Mouse (Mus musculus): ENCODE results near the gene Ctsw.

The Ctsw gene

DNA sequence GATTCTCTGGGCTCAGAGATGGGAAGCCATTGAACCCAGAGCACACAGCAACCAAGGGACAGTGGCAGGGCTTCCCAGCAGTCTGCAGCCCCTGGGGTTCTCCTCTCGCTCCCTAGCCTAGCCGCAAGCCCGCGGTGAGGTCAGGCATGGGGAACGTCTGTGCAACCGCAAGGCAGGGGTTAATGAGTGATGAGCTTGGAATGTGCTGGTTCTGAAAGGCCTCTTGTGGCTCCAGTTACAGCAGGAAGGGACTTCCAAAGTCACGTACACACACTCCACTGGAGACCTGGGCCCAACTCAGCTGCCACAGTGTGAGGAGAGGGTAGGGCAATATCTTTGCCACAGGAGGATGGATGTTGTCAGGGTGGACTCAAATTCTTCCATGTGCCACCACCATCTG is 23.4 kb downstream of the Ctsw start:
- in situ Hi-C loops (cut with MboI, MseI), result loop anchor here in 1 of 2 experiments (5.0 to 25.0 kb wide), 2 partner anchors 38 to 1733 kb away; partner anchors contain the start of gene 1810055G02Rik

DNA sequence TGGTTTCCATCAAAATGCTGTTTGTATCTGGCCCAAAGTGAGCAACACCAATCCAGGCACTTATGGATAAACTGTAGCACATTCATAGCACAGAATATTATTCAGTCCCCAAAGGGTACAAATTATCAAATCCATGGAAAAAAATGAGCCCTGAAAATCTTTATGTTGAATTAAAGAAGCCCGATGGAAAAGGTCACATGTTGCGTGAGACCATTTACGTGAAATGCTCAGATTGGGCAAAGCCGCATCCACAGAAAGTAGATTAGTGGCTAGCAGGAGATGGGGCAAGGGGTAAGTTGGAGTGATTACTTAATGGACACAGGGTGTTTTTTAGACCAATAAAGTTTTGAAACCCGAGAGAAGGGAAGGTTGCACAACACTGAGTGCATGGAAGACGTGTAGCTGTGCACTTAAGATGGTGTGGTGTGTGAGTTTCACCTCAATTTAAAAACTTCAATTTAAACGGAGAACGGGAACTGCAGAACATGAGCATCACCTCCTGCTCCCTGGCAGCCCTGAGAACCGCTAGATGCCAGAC is 23.9 kb downstream of the Ctsw start:
- in situ Hi-C loops (cut with MboI, MseI), result loop anchor here in 1 of 2 experiments (25.0 kb wide), 1 partner anchor 1732 kb away; the partner anchor contains the start of gene 1810055G02Rik

DNA sequence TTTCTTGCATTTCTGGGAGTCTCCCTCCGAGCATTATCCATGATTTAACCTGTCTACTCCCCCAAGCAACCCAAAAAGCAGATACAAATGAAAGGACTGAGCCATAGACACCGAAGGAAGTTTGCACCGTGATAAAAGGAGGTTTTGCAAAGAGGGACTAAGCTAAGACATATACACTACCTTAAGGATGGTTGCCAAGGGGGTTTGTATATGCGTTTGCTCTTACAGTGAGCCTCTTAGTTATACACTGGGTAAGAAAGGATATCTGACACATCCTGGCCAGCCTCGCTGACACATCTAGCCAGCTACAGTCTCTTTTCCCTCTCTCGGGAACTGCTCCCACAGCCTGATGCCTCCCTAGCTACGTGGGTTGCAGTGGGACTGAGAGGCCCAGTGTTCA is 34.4 kb downstream of the Ctsw start:
- in situ Hi-C loops (cut with MboI, MseI), result loop anchor here in 1 of 2 experiments (25.0 kb wide), 1 partner anchor 1722 kb away; the partner anchor contains the start of gene 1810055G02Rik

DNA sequence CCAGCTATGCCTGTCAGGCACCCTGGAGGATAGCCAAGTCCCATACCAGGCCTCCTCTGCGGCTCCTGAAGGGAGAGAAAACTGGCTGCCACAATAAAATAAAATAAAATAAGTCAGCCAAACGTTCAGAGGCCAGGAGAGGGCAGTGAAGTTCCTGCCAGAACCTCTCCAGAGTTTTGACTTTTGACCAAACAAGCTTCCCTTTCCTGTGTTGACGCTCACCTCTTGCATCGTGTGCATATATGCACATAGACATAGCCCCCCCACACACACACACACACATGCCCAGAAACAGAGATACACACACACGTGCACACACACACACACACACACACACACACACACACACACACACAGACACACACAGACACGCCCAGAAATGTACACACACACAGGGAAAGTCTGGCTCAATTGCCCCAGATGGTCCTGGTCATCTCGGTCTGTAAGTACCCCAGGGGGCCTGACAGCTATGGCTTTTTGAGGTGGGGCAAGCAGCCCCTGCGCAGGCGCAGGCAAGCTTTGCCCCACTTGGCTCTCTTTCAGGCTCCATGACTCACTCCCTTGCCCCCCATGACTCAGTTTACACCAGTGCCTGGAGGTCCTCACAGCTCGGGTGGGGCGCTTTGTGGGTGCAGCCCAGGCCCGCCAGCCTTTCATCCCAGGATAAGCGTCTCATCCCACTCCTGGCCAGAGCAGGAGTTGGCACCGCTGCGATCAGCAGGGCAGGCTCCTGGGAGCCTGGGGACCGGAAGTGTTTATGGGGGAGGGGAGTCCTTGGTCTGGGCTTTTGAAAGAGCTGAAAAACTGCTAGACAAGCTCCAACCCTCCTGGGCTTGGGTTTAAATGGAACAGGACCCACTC is 35.1 kb downstream of the Ctsw start:
- in situ Hi-C loops (cut with MboI, MseI), result loop anchor here in 1 of 2 experiments (25.0 kb wide), 1 partner anchor 1721 kb away; the partner anchor contains the start of gene 1810055G02Rik

DNA sequence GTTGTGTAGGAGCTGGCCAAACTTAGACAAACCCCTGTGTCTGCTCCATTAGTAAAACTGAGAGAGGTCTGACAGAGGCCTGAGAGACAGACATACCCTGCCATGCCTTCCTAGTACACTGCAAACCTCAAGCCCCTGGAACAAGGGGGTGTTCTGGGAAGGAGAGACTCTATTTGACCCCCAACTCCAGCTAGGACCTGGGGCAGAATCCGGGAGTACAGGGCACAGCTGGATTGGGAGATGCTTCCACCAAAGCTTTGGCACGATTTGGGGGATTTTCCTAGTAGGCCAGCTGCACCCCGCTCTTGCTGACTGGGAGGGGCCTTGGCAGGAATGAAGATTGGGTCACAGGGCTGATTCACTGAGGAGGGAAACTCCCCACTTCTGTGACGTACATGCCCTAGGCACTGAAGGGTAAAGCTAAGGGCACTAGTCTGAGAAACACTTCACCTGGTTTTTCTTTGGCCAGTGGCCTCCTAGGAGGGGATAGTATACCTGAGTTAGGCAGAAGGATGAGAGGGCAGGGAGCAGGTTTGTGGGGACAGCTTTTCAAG is 36.3 kb downstream of the Ctsw start:
- in situ Hi-C loops (cut with MboI, MseI), result loop anchor here in 1 of 2 experiments (25.0 kb wide), 1 partner anchor 1720 kb away; the partner anchor contains the start of gene 1810055G02Rik

DNA sequence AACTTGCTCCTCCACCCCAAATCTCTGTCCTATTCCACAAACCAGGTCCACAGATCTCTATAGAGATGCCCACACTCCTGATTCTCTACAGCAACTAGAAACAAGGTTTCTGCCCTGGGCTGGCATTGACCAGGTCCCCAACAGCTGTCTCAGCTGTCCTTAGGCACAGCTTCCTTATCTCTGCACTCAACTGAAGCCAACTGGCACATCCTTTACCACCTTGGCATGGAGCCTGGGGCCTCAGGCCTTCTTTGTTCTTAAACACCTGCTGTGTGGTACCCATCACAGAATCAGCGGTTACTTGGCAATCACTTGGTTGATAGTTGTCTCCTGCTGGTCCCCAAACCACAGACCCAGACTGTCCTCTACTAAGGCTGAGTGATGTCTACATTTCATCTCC is 37.9 kb downstream of the Ctsw start:
- in situ Hi-C loops (cut with MboI, MseI), result loop anchor here in 1 of 2 experiments (25.0 kb wide), 1 partner anchor 1718 kb away; the partner anchor contains the start of gene 1810055G02Rik

DNA sequence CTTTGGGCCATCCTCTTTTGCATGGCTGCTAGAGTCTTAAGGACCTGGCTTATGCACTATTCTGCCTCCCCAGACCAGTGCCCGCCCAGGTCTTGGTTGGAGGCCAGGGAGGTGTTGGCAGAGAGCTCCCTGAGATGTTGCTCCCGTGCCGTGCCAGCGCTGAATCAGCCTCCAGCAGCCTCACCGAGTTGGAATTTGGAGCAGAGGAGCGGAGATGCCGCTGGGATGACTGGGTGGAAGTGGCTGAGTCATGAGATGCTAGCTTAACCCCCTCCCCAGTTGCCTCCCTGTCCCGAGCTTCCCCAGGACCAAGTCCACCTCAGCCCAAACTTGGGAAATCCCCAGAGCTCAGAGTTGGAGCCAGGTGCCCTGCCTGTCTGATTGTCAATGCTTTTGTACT is 38.5 kb downstream of the Ctsw start:
- in situ Hi-C loops (cut with MboI, MseI), result loop anchor here in 1 of 2 experiments (25.0 kb wide), 1 partner anchor 1718 kb away; the partner anchor contains the start of gene 1810055G02Rik

DNA sequence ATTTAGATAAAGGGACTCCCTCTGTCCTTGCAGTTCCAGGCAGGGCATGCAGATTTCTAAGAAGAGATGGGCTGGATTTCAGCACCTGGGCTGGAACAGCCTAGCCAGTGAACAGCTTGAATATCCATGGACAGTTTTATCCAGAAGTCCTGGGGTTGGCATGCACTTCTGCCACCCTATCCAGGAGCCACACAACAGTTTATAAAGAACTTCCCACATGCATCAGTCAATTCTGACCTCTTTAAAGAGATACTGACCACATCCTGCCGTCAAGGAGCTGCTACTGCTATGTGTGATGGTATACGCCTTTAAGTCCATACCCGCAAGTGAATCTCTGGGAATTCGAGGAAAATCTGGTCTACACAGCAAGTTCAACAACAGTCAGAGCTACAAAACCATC is 39.1 kb downstream of the Ctsw start:
- in situ Hi-C loops (cut with MboI, MseI), result loop anchor here in 1 of 2 experiments (25.0 kb wide), 1 partner anchor 1717 kb away; the partner anchor contains the start of gene 1810055G02Rik

DNA sequence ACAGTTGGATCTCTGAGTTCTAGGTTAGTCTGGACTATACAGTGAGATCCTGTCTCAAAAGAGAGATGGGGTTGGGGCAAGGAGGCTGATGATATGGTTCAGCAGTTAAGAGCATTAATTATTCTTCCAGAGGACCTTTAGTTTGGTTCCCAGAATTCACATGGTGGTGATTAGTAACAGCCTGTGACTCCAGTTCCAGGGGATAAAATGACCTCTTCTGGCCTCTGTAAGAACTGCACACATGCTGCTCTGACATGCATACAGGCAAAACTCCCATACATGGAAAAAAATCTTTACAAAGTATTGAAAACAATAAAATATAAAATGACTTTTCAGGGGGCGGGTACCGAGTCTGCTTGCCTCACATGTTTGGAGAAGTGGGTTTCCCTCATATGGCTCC is 40.2 kb downstream of the Ctsw start:
- in situ Hi-C loops (cut with MboI, MseI), result loop anchor here in 1 of 2 experiments (25.0 kb wide), 1 partner anchor 1716 kb away; the partner anchor contains the start of gene 1810055G02Rik

DNA sequence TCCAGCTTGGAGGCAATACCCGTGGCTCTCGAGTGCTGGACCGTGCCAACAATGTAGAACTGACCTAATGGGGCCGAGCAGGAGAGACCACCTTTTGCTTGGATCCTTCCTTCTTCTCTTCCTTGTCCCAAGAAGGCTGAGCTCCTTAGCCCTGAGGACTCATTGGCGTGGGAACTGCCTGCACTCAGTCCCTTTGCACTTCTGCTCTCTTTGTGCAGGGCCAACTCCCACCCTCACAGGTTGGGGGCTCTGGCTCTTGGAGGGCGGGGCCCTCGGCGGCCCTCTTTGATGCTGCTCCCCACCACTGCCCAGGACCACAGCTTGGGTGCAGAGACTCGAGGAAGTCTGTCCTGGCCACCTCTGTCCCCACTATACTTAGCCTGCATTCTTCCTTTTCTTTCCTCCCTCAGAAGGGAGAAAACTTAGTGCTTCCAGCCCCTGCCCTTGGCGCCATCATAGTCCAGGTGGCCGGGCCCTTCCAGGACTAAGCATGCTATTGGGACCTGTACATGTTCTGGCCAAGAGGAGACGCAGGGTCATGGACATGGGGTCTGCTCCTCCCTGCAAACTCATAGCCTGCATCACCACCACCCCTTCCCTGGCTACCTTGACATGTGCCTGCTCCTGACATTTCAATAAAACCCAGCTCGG is 41.5 kb downstream of the Ctsw start:
- in situ Hi-C loops (cut with MboI, MseI), result loop anchor here in 1 of 2 experiments (25.0 kb wide), 1 partner anchor 1714 kb away; the partner anchor contains the start of gene 1810055G02Rik

DNA sequence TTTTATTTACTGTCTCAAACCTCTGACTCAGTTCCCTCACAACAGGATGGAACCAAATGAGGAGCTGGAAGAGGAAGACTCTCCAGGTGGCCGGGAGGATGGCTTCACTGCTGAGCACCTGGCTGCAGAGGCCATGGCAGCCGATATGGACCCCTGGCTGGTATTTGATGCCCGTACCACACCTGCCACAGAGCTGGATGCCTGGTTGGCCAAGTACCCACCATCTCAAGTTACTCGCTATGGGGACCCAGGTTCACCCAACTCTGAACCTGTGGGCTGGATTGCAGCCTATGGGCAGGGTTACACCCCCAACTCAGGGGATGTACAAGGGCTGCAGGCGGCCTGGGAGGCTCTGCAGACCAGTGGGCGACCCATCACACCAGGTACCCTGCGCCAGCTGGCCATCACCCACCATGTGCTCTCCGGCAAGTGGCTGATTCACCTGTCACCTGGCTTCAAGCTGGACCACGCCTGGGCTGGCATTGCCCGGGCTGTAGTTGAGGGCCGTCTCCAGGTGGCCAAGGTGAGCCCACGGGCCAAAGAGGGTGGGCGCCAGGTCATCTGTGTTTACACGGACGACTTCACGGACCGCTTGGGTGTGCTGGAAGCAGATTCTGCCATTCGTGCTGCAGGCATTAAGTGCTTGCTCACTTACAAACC is 42.3 kb downstream of the Ctsw start:
- in situ Hi-C loops (cut with MboI, MseI), result loop anchor here in 1 of 2 experiments (25.0 kb wide), 1 partner anchor 1714 kb away; the partner anchor contains the start of gene 1810055G02Rik

DNA sequence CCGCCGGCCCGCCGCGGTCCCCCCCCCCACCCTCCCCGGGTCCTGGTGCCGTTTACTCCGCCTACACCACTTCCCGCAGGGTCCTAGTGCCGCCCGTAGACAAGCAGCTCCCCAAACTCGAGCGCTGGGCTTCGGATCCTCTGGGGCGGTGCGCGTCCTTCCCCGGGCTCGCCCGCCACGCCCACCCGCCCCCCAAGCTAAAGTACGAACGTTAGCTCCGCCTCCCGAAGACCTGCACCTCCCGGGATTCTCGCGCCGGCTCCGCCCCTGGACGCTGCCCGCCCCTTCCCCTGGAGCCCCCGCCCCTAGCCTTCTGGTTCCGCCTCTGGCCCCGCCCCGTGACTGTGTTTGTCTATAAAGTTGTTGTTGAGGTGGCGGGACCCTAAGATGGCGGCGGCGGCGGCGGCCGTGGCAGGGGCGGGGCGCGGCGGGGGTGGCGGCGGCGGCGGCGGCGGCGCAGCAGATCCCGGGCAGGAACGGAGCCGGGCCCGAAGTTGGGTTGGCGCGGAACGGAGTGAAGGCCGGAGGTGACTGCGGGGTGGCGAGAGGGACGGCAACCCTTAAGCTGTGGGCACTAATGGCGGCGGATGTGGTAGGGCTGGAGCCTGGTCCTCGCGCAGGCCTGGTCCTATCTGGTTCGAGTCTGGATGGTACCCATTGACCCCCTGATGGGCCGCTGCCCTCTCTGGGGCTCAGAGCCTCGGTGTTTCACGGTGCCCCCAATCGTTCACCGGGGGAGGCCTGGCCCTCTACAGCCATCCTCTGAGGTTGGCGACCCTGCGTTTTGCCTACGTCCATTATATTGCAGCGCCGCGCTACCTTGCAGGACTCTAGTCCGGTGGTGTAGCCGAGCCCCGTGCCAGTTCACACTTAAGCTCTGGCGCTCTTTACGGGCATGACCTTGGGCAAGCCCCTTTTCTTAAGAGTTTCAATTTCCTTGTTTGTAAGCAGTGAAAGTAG is 43.2 kb downstream of the Ctsw start, which contains the start of the genes Drap1 and AI837181:
Gene Drap1 (minus strand): TSS at position 198 of the 960 bp plus-strand sequence.
Gene AI837181 (plus strand): TSS at position 363 of the 960 bp plus-strand sequence.
- in situ Hi-C loops (cut with MboI, MseI), result loop anchor here in 1 of 2 experiments (25.0 kb wide), 1 partner anchor 1713 kb away; the partner anchor contains the start of gene 1810055G02Rik

DNA sequence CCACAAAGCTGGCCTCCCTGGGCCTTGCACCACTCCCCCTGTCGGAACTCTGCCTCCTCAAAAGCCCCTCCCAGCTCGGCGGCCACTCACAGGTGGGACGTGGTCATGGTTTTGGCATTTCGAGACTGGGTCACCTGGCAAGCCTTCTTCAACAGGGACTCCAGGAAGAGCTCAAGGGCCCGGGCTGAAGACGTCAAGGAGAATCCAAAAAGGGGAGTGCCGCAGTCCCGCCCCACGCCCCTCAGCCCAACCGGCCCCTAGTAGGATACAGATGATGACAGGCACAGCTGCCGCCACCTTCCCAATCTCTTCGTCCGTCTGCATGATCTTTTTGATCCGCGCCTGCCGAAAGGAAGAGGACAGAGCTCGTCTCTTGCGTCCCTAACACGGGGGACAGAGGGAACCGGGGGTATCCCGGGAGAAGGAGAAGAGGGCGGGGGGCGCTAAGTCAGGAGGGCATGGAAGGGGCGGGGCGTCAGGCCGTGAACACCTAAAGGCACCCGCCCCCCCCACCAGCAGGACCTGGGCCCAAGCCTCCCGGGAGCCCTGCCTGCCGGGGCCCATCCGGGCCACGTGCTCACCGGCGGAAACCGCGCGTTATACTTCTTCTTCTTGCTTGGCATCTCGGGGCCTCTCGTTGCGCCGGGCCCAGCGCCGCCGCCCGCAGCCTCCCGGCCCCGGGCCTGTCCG is 44.1 kb downstream of the Ctsw start:
- in situ Hi-C loops (cut with MboI, MseI), result no loop called here

DNA sequence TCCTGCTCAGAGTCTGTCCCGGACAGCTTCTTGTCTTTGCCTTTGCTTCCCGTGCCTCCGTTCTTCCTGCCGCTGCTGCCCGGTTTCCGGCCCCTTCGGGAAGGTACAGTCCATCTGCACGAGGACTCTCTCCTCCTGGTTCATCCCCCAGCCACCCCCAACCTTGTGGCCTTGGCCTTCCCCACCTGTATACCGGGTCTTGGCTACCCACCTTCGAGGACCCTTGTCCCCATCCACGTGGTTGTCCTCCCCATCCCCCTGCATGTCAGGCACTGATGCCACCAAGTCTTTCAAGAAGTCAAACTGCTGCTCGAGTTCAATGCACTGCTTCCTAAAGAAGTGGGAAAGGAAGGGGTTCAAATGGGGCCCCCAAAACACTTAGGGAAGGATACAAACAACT is 44.7 kb downstream of the Ctsw start:
- in situ Hi-C loops (cut with MboI, MseI), result no loop called here

DNA sequence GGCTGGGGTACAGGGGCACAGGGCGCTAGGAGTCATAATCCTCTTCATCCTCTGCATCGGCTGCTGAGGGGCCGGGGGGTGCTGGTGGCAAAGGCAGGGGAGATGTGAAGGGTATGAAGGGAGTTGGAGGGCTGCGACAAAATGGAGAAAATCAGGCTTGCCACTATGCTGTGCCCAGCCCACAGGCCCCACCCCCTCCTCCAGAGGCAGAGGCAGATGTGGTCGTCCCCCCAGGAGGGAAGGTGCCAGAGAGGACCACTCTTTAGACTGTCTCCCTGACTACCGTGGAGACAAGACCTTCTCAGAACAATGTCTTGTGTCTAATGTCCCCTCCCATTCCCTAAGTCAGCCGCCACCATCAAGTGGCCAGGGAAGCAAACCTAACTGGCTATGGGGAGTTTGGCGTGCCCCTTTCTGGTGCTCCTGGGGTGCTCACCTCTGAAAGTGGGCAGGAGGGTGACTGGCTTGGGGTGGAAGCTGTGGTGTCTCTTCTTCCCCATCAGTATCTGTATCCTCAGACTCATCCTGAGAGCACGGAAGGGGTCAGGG is 45.3 kb downstream of the Ctsw start:
- in situ Hi-C loops (cut with MboI, MseI), result no loop called here

DNA sequence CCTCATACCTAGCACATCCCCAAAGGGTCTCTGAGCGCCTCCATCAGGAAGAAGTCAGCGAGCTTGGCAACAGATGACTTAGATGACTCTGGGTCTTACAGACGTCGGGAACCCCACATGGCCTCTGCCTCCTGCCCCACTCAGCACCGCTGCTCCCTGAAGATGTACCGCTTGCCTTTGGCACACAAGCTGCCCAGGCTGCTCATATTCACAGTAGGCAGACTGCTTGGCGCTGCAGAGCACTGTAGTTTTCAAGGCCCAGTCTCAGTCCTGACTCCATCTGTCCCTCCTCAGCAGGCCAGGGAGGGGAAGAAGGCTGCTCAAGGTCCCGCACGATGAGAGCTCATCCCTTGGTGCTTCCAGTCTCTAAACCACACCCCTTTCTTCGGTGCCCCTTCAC is 46.0 kb downstream of the Ctsw start:
- in situ Hi-C loops (cut with MboI, MseI), result no loop called here

DNA sequence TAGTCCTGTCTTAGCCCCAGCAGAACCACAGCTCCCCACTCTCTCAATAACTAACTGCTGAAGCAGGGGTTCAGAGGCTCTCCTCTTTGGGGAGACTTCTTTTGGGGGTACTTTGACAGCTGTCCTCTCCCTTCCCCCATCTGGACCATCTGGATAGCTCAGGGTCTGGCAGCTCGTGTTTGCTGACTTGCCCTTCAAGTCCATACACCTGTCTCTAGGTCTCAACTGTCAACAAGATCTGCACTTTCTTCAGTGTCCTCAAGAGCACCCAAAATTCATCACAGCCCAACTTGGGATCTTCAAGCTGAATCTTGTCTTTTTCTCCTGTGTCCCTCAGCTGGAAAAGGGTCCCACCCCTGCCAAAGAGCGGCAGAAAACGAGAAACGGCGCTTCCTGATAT is 46.5 kb downstream of the Ctsw start:
- in situ Hi-C loops (cut with MboI, MseI), result no loop called here

DNA sequence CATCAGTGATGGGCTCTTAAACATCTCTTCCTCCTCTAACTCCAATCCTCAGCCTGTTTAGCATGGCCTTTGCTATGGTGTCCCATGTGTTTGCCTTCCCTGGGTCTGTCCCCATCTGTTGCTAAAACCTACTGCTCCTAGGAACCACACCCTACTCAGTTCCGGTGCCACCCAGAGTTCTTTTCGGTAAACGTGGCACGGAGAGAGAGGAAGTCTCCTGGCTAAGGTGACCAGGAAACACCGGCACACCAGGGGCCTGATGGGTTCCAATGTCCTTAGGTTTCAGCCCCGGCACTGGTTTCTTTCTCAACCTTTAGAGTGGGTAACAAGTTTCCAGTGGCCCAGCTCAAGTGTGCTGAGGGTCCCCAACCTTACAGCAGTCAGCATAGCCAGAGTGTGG is 47.7 kb downstream of the Ctsw start:
- in situ Hi-C loops (cut with MboI, MseI), result no loop called here
